Mouse (Mus musculus): ENCODE measurements at regions not wholly inside any gene's neighbourhood (a gene's known extent, or its start where the extent isn't known, plus 50 kb on each side); places are given as distances from the start of the nearest gene placed in this dataset.
"Not testable (repeated sequence)": the region's sequence is repeated elsewhere in the genome, so short reads cannot be mapped to it uniquely, and the experiment has no call there.

DNA sequence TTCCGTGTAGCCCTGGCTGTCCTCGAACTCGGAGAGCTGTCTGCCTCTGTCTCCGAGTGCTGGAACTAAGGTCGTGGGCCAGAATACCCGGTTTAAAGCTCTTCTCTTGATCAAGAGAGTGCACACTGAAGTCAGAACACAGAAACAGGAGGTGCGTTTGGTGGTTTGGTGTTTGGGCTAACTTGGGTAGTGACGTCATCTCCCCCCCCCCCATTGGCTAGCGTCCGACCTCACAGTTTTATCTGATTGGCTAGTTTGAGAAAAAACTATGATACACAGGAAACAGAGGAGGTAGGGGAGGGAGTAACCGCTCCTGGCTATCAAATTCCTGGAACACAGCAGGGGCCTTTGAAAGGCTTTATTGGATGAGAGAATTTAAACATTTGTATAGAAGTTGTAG lies 60.2 kb upstream of the Pim1 start:
- WGBS (ENCODE audit: insufficient replicate concordance), result 70% methylated on average over 11 of the region's 11 CpGs
- Histone ChIP-seq H3K27me3 (replicated peaks) (peaks cover 14% of the 10 kb centered on the region; the same call in 1 of the 2 replicates), H3K4me2 (no peak overlapping the region), H3K4me1 (peaks cover 74% of the 10 kb centered on the region), H3K9ac (no peak overlapping the region), H3K27ac (no peak overlapping the region), H3K4me3 (no peak overlapping the region), H3K36me3 (no peaks in the 10 kb centered on the region), H3K9me3 (replicated peaks) (no peaks in the 10 kb centered on the region)
- ATAC-seq, result no peak

DNA sequence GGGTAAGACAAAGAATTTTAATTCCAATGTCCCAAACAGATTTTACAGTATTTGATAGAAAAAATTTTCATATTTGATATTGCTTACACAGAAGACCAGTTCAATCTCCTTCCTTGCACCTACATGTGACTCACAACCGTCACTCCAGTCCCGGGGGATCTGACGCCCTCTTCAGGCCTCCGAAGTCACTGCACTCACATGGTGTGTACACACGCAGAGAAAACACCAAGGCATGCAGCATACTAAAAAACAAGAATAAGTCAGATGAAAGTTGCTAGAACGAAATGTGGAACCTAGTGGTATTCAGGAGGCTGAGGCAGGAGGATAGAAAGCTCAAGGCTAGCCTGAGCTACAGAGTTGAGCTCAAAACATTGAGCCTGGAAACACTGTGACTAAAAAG lies 59.7 kb upstream of the Pim1 start:
- WGBS (ENCODE audit: insufficient replicate concordance), result 90% methylated on average over 6 of the region's 6 CpGs
- no peak for ATAC-seq
- no peaks in the 10 kb centered on the region for H3K36me3 ChIP-seq
- no peak overlapping the region for H3K4me2 ChIP-seq
- H3K9me3 ChIP-seq (replicated peaks), result no peaks in the 10 kb centered on the region
- H3K4me1 ChIP-seq, result peaks cover 78% of the 10 kb centered on the region
- no peak overlapping the region for H3K27ac ChIP-seq
- peaks cover 14% of the 10 kb centered on the region; the same call in 1 of the 2 replicates for H3K27me3 ChIP-seq (replicated peaks)
- H3K4me3 ChIP-seq, result no peak overlapping the region
- no peak overlapping the region for H3K9ac ChIP-seq

DNA sequence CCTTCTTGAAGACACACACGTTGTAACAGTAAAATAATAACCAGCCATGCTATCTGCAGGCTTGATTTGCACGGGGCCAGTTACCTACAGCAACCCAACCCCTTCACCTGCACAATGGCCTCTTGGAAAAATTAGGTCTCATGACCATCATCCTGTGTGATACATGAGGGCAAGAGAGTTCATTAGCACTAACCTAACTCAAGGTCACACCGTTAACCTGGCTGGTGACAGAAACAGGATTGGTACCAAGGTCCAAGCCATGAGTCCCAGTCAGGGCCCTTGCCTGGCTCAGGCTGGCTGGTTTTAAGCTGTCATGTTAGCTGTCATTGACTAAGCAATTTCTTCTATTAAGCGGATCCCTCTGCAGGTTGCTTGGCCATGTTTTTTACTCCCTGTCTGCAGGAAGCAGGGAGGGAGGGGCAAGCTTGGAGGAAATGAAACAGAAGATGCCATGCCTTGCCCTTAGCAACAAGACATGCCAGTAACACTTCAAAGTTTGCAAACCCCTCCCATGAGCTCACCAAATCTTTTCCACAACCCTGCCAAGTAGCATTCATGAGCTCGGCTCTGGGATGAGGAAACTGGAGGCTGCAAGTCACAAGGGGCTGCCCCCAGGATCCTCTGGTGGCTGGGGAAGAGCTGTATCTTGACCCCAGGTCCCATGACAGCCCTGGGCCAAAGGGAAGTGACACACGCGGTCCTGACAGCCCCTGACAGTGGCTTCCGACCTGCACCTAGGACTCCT lies 58.8 kb upstream of the Pim1 start:
- H3K9ac ChIP-seq, result peak overlapping the region; percentile 70
- H3K27me3 ChIP-seq (replicated peaks), result peaks cover 14% of the 10 kb centered on the region; the same call in 1 of the 2 replicates
- no peak overlapping the region for H3K4me3 ChIP-seq
- H3K27ac ChIP-seq, result peak overlapping the region; percentile 99
- no peaks in the 10 kb centered on the region for H3K36me3 ChIP-seq
- 51% methylated on average over 8 of the region's 8 CpGs for WGBS (ENCODE audit: insufficient replicate concordance)
- no peak for ATAC-seq
- H3K4me1 ChIP-seq, result peaks cover 87% of the 10 kb centered on the region
- H3K4me2 ChIP-seq, result no peak overlapping the region
- no peaks in the 10 kb centered on the region for H3K9me3 ChIP-seq (replicated peaks)

DNA sequence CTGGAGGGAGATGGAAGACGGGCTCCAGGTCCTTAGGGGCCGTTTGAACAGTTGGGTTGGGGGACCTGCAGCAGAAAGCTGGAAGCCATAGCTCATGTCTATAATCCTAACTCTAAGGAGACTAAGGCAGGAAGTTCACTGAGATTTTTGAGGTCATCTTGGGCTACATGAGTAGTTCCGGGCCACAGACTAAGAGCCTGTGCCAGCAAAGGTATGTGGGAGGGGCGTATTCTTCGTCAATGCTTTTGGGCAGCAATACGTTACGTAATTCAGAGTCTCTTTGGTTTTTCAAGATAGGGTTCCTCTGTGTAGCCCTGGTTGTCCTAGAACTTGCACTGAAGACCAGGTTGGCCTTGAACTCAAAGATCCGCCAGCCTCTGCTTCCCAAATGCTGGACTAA lies 57.9 kb upstream of the Pim1 start:
- Histone ChIP-seq H3K27ac (peak overlapping the region; percentile 99), H3K9ac (peak overlapping the region; percentile 70), H3K4me3 (no peak overlapping the region), H3K27me3 (replicated peaks) (peaks cover 12% of the 10 kb centered on the region; the same call in 1 of the 2 replicates), H3K36me3 (no peaks in the 10 kb centered on the region), H3K4me2 (peak overlapping the region; percentile 61), H3K4me1 (peaks cover 96% of the 10 kb centered on the region), H3K9me3 (replicated peaks) (no peaks in the 10 kb centered on the region)
- no peak for ATAC-seq
- 66% methylated on average over 8 of the region's 8 CpGs for WGBS (ENCODE audit: insufficient replicate concordance)

DNA sequence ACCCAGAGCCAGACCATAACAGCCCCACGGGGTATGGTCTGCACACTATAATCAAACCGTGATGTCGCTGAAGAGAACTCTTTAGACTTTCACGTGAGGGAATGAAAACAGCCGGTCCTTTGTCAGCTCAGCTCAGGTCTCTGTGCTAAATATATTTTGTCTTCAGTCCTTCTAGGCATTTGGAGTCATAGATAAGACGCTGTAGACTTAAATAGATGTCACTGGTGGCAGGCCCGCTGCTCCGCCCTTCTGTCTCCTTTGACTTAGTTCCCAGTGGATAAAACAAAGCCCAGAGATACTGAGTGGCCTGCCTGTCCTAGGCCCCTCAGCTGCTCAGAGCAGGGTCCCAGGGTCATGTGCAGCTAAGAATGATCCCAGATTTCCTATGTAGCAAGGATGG lies 57.2 kb upstream of the Pim1 start:
- ATAC-seq, result peak; percentile 59
- Histone ChIP-seq H3K4me2 (peak overlapping the region; percentile 61), H3K9ac (peak overlapping the region; percentile 70), H3K27me3 (replicated peaks) (peaks cover 8% of the 10 kb centered on the region; the same call in 1 of the 2 replicates), H3K27ac (peak overlapping the region; percentile 99), H3K4me3 (peak overlapping the region; percentile 22; the same call in 1 of the 2 replicates), H3K4me1 (peaks cover 97% of the 10 kb centered on the region), H3K9me3 (replicated peaks) (no peaks in the 10 kb centered on the region), H3K36me3 (no peaks in the 10 kb centered on the region)
- 20% methylated on average over 8 of the region's 8 CpGs for WGBS (ENCODE audit: insufficient replicate concordance)

DNA sequence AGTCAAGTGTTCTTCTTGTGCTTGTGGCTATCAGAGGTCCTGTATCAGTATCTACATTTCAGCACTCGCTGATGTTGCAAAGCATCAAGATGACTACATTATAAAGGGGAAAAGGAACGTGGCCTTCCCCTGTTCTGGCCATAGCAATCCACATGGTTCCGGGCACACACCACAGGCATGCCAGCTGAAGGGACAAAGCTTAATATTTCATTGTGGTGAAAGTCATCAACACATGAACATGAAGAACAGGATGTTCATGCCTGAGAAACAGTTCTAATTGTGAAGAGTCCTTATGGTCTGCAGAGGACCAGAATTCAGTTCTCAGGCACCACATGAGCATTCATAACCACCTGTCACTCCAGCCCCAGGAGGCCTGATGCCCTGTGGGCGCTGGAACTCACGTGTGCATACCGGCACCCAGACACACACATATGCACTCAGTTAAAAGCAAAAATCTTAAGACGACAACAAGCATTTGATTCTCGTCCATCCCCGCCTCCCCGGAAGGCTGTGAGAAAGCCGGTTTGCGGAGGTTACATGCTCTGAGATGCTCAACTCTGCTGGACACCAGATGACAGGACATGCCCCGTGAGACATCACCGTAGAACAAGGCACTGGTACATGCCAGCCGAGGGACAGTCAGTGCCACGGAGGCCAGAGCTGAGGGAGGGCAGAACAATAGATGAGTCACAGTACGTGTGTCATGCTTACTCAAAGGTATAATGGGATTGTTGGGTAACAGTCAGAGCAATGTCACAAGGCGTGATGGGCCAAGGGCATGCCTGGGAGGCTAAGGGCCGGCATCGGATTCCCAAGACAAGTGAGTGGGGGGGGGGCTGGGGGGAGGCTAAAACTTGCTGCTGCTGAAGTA lies 56.2 kb upstream of the Pim1 start:
- Histone ChIP-seq H3K36me3 (no peaks in the 10 kb centered on the region), H3K27ac (peak overlapping the region; percentile 99), H3K4me3 (no peak overlapping the region), H3K4me1 (peaks cover 98% of the 10 kb centered on the region), H3K9ac (peak overlapping the region; percentile 85), H3K27me3 (replicated peaks) (peaks cover 8% of the 10 kb centered on the region; the same call in 1 of the 2 replicates), H3K4me2 (peak overlapping the region; percentile 69), H3K9me3 (replicated peaks) (no peaks in the 10 kb centered on the region)
- no peak for ATAC-seq
- WGBS (ENCODE audit: insufficient replicate concordance), result 82% methylated on average over 20 of the region's 20 CpGs

DNA sequence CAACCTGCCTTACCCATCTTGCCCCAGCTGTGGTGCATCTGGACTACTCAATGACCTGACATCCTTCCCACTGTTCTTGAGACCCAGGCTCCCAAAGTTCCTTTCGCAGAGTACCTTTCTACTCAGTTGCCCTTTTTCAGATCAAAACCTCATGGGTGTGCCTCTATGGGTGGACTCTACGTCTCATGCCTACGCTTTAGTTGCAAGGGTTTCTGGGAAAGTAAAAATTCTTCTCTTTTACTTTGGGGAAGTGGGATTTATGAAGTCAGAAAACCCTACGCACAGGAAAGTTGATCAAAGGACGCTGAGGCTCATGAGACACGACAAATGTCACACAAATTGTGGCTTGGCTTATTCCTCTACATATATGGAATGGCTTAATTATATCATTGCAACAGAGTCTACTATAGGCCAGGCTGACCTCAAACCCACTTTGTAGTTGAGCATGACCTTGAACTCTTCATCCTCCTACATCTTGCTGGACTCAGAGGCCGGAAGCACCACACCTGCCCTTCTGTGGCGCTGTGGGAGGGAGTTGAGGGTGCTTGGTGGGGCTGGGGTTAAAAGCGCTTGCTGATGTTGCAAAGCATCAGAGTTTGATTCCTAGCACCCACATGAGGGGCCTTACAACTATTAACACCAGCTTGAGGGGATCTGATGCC lies 55.1 kb upstream of the Pim1 start:
- H3K4me3 ChIP-seq, result no peak overlapping the region
- no peak for ATAC-seq
- WGBS (ENCODE audit: insufficient replicate concordance), result 83% methylated on average over 9 of the region's 9 CpGs
- H3K4me1 ChIP-seq, result peaks cover 99% of the 10 kb centered on the region
- H3K4me2 ChIP-seq, result peak overlapping the region; percentile 69
- peak overlapping the region; percentile 85 for H3K9ac ChIP-seq
- peaks cover 8% of the 10 kb centered on the region; the same call in 1 of the 2 replicates for H3K27me3 ChIP-seq (replicated peaks)
- no peaks in the 10 kb centered on the region for H3K36me3 ChIP-seq
- peak overlapping the region; percentile 99 for H3K27ac ChIP-seq
- H3K9me3 ChIP-seq (replicated peaks), result no peaks in the 10 kb centered on the region

DNA sequence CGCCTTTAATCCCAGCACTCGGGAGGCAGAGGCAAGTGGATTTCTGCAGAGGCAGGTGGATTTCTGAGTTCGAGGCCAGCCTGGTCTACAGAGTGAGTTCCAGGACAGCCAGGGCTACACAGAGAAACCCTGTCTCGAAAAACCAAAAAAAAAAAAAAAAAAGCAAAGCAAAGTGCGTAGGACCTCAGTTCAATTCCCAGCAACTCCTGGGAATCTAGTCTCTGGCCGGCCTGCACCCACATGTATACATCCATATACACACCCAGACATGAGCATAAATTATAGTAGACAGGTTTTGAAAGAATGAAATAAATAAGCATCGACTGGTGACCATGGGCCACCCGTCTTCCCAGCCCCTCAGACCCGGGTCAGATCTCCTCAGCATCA lies 54.1 kb upstream of the Pim1 start:
- H3K27ac ChIP-seq, result peak overlapping the region; percentile 99
- H3K4me3 ChIP-seq, result peak overlapping the region; percentile 66
- WGBS (ENCODE audit: insufficient replicate concordance), result 70% methylated on average over 9 of the region's 9 CpGs
- H3K4me1 ChIP-seq, result peaks cover 99% of the 10 kb centered on the region
- H3K9ac ChIP-seq, result peak overlapping the region; percentile 85
- not testable (repeated sequence) for H3K27me3 ChIP-seq (replicated peaks); H3K9me3 ChIP-seq (replicated peaks); ATAC-seq; H3K36me3 ChIP-seq
- peak overlapping the region; percentile 69 for H3K4me2 ChIP-seq

DNA sequence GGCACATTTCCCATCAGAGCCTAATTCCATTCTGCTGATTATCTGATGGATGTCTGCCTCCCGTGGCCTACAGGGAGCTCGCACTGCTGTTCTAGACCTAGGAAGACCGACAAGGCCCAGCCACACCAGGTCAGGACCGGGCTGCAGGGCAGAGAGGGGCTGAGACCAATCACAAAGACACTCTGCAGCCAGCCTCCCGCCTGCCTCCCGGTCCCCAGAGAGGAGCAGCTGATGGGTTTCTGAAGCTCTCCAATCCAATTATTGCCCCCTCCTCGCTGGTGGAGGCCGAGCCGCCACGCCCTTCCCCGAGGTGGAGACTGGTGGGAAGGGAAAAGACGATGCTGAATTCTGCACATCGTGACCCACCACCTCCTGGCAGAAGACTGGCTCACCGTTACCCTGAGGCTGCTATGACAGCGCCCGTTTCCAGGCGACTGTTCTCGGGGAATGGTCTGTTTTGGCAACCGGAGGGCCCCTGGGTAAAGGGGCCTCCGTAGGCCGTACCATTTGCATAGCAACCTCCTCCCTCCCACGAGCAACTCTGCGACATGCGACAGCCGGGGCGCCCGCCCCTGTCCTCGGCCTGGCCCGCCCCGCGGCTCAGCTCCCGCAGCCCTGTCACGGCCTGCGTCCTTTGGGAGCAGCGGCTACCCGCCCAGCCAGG lies 53.5 kb upstream of the Pim1 start:
- peaks cover 99% of the 10 kb centered on the region for H3K4me1 ChIP-seq
- 2% methylated on average over 30 of the region's 36 CpGs for WGBS (ENCODE audit: insufficient replicate concordance)
- H3K27ac ChIP-seq, result peak overlapping the region; percentile 99
- H3K4me3 ChIP-seq, result peak overlapping the region; percentile 66
- peak overlapping the region; percentile 85 for H3K9ac ChIP-seq
- peak overlapping the region; percentile 69 for H3K4me2 ChIP-seq
- peak; percentile 82 for ATAC-seq
- no peaks in the 10 kb centered on the region for H3K36me3 ChIP-seq
- peaks cover 8% of the 10 kb centered on the region; the same call in 1 of the 2 replicates for H3K27me3 ChIP-seq (replicated peaks)
- H3K9me3 ChIP-seq (replicated peaks), result no peaks in the 10 kb centered on the region

DNA sequence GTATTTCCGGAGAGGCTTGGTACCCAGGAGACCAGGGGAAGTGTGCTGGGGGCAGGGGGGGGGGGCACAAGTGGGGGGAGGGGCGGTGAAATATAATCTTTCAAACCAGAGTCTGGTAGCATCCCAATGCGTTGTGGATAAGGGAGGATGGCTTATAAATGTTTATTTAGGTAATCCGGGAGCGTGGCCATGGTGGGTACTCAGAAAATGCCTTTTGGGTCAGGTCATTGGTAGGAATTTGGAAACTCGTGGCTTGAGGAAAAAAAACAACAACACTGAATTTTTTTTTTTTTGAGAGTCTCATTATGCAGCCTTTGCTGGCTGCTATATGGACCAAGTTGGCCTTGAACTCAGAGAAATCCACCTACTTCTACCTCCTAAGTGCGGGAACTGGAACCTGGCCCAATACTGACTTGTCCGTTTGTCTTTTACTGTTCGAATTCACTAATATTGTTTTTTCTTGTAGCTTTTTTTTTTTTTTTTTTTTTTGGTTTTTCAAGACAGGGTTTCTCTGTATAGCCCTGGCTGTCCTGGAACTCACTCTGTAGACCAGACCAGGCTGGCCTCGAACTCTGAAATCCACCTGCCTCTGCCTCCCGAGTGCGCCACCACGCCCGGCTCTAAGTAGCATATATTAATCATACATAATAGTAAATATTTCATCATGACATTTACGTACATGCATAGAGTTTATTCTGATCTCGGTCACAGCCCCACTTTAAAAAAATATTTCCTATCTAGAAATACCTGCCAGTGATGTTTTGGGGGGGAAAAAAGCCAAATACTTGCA lies 52.8 kb upstream of the Pim1 start:
- Histone ChIP-seq H3K9me3 (replicated peaks) (no peaks in the 10 kb centered on the region), H3K9ac (peak overlapping the region; percentile 85), H3K4me2 (peak overlapping the region; percentile 69), H3K27me3 (replicated peaks) (0 out of 2 replicates have a peak, but pooled peaks cover under 1% of the 10 kb centered on the region), H3K36me3 (no peaks in the 10 kb centered on the region), H3K4me3 (peak overlapping the region; percentile 66), H3K4me1 (peaks cover 99% of the 10 kb centered on the region), H3K27ac (peak overlapping the region; percentile 99)
- ATAC-seq, result no peak
- 24% methylated on average over 16 of the region's 16 CpGs for WGBS (ENCODE audit: insufficient replicate concordance)
